Mouse (Mus musculus) B cell, adult 2 months (primary cell): ENCODE measurements around the gene Zfyve26.
"Not testable (repeated sequence)": the region's sequence is repeated elsewhere in the genome, so short reads cannot be mapped to it uniquely, and the experiment has no call there.

ENCODE experiments used
- DNase-seq, 2 experiments: peaks; one replicate each; pipeline ENCODE4 v3.0.0; 2022

Gene Zfyve26

DNA sequence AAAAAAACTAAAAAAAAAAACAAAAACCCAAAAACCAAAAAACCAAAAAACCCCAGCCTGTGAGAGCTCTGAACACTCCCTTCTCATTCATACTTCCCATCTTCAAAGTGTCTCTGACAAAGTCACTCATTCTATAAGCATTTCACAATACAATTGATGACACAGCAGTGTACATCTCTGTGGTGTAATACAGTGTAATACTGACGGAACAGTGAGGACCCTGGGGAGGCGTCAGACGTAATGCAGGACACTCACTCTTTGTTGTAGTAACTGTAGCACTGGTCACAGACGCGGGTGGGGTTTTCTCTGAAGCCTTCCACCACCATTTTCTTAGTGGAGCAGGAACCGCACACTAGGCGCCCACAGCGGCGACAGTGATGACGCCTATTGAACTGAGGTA is 41.1 kb downstream of the Zfyve26 start:
- DNase-seq = no peak

DNA sequence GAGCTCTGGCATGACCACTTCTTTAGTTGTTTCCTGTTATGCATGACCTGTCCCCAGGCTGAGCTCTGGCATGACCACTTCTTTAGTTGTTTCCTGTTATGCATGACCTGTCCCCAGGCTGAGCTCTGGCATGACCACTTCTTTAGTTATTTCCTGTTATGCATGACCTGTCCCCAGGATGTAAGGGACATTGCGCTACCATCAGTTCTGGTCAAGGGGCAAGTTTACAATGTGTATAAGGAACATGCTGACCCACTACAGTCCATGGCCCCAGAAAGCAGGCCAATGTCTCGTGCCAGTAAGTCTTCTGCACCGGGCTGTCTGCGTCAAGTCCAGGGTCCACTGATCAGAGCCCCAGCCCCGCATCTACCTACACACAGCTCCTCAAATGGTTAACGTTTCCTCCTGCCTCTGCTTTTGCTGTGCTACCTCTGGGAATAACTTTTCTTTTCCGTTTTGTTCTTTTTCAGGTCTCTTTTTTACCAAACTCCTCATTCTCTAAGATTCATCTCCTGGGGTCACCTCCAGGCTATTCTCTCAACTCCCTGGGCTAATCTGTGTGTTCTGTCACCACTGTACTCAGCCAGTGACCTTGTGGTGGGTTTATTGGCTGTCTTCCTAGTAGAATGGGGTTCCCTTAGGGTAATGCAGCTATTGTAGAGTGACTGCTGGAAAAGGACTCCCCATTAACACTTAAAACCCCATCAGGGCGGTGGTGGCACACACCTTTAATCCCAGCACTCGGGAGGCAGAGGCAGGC is 42.6 kb downstream of the Zfyve26 start:
- DNase-seq = peak in 1 of 2 experiments; percentile 8

DNA sequence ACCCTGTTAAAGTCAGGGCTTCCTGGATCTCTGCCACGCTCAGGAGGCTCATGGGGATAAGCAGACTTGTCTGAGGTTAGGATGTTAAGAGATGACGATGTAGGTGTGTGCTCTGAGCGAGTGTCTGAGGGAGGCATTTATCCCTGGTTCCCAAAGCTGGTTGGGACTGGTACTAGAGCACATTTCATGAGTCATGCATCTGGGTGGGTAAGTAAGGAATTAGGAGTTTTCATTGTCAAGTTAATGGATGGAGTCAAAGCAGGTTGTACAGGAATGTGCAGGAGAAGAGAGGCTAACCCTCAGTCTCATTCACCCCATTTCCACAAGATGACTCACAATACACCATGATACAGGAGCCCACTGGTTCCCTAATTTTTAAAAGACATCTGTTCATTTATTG is 48.0 kb downstream of the Zfyve26 start:
- DNase-seq = no peak

DNA sequence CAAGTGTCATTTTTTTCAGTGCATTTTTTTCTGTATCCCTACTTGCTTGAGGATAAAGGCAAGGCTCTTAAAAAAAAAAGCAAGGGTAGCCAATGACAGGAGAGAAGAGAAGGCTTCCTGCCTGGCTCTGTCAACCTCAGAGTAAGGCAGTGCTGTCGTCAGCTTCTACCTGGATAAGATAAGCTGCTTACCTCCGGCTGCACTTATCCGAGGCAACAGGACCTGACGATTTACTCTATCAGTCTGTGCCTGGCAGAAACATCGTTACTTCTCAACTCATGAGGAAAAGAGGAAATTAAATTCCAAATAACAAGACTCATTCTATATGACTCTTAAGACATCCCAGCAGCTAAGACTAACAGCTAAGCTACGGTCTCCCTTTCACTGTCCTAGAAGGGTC is 53.2 kb downstream of the Zfyve26 start:
- no peak for DNase-seq

DNA sequence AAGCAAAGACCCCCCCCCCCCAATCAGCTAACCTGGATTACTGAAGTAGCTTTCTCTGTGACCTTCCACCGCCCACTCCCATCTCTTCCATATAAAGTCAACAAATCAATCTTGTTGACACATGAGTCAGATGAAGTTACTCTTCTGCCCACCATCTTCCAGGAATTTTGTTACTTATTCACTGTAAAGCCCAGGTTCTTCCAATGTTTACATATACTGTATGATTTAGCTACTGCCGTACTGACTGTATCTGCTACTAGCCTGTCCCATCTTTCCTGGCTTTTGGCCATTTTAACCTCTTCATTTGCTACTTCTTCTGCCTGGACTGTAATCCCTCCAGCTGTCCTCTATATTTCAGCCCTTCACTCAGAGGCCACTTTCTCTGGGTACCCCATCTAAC is 54.1 kb downstream of the Zfyve26 start:
- no peak for DNase-seq

DNA sequence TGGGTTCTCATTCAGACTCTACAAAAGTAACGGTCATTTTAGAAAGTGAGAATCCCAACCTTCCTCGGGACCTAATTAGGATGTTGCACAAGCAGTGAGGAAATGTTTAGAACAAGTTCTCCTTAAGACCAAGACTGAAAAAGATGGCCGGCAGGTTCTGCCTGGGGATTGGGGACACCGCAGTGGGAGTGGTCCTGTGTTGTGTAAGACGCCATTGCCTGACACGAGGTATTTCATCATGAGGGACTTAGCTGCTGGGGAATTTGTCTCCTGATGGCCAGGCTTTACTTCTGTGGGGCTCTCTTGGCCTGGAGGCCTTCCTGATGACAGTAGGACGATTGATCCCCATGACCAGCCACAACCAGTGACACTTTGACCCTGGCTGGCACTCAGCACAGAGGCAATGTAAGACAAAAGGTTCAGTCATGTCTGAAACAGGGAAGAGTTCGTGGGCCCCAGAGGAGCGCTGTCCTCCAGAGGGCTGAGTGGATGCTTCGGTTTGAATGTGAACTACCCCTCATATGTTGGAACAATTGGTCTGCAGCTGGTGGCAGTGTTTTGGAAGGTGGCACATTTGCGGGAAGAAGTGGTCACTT is 60.5 kb downstream of the Zfyve26 start:
- no peak for DNase-seq

DNA sequence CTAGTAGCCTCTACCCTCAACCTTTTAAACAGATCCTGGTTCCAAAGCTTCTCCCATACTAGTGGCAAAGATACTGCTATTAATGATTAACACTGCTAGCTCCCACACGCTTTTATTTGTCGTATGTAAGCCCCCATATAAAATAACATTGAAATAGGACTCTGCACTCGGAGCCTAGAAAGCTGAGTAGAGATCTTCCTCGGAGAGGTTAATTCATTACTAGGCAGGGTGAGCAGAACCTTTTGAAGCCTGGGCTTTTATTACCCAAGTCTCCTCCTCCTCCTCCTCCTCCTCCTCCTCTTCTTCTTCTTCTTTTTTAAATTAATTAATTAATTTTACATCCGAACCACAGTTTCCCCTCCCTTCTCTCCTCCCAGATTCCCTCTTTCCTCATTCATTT is 78.6 kb downstream of the Zfyve26 start:
- DNase-seq = no peak

DNA sequence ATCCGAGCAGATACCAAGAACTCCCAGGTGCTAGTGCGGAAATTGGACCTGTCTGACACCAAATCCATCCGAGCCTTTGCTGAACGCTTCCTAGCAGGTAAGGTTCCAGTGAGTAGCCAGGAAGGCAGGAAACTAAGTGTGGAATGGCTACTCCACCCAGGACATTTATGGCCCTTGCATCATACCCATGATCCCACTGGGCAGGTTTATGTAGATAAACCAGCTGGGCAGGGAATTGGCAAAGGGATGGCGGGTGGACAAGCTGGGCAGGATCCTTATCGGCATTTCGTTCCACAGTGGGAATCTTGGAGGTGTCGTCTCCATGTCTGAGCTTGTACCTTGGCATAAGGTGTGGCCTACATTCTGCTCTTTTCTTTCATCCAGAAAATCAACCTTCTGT is 84.7 kb downstream of the Zfyve26 start:
- DNase-seq = no peak

DNA sequence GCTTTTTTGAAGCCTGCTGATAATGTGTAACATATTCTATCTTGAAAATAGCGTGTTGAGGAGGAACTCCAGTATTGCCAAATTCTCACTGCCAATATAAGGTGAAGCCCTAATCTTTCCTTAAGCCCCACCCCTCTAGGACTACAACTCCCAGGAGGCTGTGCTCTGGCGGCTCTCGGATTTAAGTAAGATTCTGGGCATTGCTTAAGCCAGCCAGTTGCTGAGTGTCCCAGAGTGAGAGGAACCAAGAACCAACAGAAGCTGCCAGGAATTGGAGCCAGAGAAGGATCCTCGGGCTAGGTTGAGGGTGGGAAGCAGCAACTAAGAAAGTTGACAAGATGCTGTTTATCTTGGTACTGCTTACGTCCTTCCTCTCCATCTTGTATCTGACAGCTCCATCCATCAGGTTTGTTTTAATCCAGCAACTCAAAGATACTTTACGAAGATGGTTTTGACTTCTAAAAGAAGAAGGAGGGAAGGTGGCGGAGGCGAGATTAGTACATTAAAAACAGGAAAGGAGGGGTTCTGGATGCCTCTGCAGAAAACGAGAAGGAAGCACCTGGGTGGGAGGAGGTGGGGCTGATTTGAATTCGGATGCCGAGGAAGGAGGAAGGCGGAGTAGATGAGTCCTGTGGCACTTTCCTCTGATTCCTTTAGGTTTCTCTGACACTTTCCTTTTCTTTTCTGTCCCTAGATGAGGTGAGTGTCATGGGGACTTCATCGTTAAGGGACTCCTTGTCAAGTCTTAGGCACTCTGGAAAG is 87.2 kb downstream of the Zfyve26 start, which contains the start of gene Rdh12:
Gene Rdh12 (plus strand): TSS at position 212 of the 762 bp plus-strand sequence.
- peak; percentile 72 for DNase-seq

DNA sequence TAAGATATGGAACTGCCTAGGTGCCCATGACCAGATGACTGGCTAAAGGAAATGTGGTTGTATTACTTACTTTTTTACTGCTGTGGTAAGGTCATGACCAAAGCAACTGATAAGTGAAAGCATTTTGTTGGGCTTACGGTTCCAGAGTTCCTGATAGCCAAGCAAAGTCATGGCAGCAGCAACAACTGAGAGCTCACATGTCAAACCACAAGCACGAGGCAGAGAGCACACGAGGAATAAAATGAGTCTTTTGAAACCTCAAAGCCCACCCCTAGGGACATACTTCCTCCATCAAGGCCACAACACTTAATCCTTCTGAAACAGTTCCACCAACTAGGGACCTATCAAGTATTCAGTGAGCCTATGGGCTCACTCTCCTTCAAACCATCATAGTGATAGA is 94.2 kb downstream of the Zfyve26 start:
- no peak for DNase-seq

DNA sequence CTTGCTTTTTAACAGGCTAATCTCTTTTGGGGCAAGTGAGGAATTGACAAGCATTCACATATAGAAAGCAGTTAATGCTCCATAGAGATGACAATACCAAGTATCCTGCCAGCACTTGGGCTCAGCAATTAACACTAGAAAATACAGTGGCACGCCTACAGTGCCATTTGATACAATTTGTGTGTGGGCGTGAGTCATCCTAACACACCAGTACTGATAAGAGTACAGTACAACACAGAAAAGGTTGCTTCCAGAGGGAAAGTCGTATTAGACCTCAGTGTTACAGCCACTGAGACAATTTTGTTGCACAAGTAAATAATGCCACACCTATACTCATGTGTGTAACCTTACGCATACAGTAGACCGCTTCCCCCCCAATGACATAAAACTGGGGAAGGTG is 99.0 kb downstream of the Zfyve26 start:
- DNase-seq = no peak

DNA sequence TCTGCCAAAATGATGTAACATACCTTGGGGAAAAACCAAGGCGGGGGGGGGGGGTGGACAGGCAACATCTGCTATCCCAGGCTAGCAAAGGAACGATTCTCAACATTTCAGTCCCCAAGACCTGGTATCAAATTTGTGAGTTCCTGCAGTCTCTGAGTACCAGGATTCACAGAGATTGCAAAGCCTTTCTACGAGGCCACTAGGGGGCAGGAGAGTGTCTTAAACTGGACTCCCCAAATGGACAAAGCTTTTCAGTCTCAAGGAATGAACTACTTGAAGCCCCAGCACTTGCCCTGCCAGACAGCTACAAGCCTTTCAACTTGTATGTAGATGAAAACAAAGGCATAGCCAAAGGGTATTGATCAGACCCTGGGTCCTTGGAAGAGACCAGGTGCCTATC is 102.7 kb downstream of the Zfyve26 start:
- peak; percentile 82 for DNase-seq

DNA sequence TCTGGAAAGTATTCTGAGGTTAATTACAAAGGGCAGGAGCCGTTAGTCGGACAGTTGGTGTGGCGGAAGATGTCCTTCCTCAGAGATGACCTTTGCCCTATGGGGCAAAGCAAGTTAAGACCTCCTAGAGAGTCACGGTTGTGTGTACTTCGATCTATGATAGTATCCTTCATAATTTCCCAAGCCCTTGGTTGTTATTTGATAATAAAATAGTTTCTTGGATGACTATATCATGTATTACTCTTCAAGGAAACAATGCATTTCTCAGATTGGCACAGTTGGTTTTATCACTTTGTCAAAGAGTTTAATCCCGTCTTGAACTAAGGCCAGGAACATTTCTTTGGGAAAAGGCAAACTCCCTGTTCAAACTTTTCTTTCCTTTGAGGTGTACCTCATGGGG is 103.9 kb downstream of the Zfyve26 start, which contains the start of gene Rdh11:
Gene Rdh11 (minus strand): TSS at position 101 of the 400 bp plus-strand sequence.
- no peak for DNase-seq

DNA sequence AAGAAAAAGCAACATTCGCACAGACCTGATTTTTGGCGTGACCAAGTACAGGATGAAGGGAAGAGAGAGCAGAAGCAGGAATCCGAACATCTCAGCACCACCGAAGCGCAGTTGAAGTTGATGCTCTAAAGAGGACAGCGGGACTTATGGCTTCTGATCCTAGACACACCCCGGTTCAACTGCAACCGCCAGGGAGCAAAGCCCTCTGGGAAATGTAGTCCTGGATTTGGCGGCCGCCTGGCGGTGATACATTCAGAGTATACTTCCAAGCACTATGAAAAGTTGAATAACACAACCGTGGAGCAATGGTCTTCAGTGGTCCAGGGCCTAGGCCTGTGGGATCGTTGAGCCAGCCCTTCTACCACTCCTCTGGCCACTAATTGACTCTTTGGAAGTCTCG is 104.4 kb downstream of the Zfyve26 start:
- DNase-seq = peak; percentile 87 to 89

DNA sequence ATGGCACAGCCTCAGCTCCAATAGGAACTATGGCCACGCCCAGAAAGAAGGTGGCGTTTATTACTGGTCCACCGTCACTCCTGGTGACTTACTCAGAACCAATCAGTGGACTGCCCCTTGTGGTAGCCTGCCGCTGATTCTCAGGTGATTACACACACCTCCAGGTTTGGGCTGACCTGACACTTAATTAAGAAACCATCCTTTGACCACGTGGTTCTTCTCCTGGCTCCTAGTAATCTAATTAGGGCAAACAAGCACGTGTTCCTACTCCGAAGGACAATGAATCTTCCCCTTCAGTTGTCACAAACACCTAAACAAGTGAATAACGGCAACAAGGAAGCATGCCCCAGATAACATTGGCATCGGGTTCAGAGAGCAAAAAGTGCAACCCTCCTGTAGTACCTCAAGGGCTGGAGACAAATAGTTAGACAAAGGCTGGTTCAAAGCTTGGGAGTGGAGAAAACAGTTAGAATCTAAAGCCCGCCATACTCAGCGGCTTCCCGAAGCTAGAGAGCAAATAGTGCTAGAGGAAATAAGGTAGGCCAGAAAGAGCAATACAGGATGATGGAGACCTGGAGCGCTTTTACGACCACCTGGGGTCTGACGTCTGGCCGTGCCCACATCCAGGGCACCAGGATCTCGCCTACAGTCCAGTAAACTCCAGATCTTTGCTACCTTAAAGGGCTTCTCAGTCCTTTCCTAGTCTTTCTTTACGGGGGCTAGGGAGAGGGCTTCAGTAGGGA is 105.0 kb downstream of the Zfyve26 start:
- DNase-seq = peak; percentile 75 to 78

DNA sequence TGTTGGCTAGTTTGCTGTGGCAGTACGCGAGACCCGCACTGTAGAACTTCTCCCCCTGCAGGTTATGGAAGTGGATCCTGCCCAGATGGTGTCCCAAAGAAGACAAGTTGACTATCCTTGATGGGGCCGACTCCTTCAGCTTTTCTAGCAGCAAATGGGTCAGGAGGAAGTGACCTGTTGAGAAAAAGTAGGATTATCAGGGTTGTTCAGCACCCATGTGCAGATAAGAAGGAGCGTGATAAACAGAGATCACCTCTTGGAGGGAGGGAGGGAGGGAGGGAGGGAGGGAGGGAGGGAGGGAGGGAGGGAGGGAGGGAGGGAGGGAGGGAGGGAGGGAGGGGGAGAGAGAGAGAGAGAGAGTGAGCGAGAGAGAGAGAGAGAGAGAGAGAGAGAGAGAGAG is 110.9 kb downstream of the Zfyve26 start:
- DNase-seq = not testable (repeated sequence)
